Mouse (Mus musculus) erythroblast, adult 5-6 weeks (primary cell): Measurements from ENCODE around the gene Hmx1. TPM values are rescaled to one million over a fixed set of nuclear protein-coding genes. Genes with fewer than 3 reads are reported as not detected.
A peak's percentile ranks its signal among the peaks of the same experiment; 100 is the strongest.

Experiments
- ATAC-seq: replicated peaks from 2 replicates; pipeline ENCODE4 v1.8.0; 2016; ENCODE audit warnings: moderate number of reproducible peaks, mild to moderate bottlenecking, moderate TSS enrichment, inconsistent platforms; ENCODE audit not compliant: poor library complexity, low FRiP score, severe bottlenecking
- total RNA-seq, 2 experiments: library from RNA; stranded (forward) in 1 of 2; stranded (reverse) in 1 of 2; fragments of 150-400 nt in 1 of 2; fragments of 200-764, 138-1000 nt in 1 of 2; gene quantifications; 2 replicates each; pipeline versions ENCODE4 v1.2.3 to v1.2.4; 2015 to 2017; ENCODE audit warnings: low replicate concordance in 2 of 2

Hmx1 gene
- total RNA-seq (2015; ENCODE audit: low replicate concordance) (not detected in 2 replicates), total RNA-seq (2017; ENCODE audit: low replicate concordance) (not detected in 2 replicates)

- no peak for ATAC-seq
These were observed at the start of gene Hmx1 for GRCm38 (mm10) chr5:35388491-35389111. TSS of gene Hmx1 (plus strand) at chr5:35389108.

DNA sequence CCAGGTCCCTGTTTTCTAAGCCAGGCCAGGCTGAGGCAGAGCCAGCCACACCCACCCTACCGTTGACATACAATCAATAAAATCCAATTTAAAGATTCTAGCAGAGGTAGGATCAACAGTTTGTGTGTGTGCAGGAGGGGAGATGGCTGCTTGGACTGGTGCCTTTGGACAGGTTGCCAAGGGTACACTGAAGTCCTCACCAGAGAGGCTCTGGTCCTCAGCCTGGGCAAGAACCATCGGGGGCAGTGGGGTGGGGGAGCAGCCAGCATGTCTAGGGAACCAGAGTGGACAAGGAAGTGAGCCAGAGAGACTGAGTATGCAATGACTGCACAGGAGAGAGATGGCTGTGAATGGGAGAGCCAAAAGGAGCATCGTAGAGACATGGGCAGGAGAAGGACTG lies 43.8 kb upstream of the Hmx1 start:
- ATAC-seq = no peak

GRCm38 (mm10) chr5:35348794-35349193 lies 40.1 kb upstream of the Hmx1 start:
- no peak for ATAC-seq

GRCm38 (mm10) chr5:35357544-35358440 lies 31.1 kb upstream of the Hmx1 start:
- ATAC-seq = no peak

- ATAC-seq = peak; percentile 85
These were observed 27.2 kb upstream of the Hmx1 start for GRCm38 (mm10) chr5:35361570-35362284.

- ATAC-seq = no peak
These were observed 22.5 kb upstream of the Hmx1 start for GRCm38 (mm10) chr5:35366241-35367032.

DNA sequence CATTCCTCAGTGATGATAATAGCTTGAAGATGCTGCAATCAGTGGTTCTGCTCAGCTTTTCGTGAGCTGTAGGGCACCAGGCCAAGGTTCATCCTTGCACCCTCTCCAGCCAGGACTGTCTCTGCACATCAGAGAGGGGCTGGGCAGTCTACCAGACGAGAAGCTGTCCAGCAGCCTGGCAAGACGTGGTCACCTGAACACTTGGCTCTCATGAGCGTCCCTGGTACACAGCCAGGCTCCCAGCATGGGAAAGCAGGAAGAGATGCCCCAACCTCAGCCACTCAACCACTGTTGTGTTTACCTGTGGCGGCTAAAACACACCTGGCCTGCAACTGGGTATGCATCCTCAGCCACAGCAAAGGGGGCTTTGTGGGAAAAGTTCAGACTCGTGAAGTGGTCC lies 20.0 kb upstream of the Hmx1 start:
- ATAC-seq = peak; percentile 34; the same call in 1 of the 2 replicates

- no peak for ATAC-seq
These were observed 9.8 kb upstream of the Hmx1 start for GRCm38 (mm10) chr5:35379066-35379465.

- no peak for ATAC-seq
These were observed 9.1 kb upstream of the Hmx1 start for GRCm38 (mm10) chr5:35379815-35380214.

GRCm38 (mm10) chr5:35387834-35388490 lies 946 bp upstream of the Hmx1 start:
- ATAC-seq = no peak

- ATAC-seq = no peak
These were observed 533 bp downstream of the Hmx1 start for GRCm38 (mm10) chr5:35389441-35389840.

DNA sequence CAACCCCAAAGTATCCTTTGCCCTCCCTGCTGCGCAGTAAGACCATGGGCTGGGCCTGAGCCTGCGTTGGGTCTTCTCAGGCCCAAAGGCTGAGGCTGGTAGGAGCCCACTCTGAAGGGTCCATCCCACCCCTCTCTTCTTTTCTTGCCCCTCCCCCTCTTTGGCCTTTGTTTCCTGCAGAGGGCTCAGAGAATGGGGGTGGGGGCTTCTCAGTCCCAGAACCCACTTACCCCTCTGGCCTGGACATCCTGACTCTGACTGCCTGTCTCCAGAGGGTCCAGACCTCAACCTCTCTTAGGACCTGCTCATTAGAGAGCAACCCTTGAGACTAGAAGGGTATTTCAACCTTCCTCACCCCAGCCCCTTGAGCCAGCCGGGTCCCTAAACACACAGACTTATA lies 1.0 kb downstream of the Hmx1 start:
- no peak for ATAC-seq

- no peak for ATAC-seq
These were observed 2.1 kb downstream of the Hmx1 start for GRCm38 (mm10) chr5:35390848-35391655.

DNA sequence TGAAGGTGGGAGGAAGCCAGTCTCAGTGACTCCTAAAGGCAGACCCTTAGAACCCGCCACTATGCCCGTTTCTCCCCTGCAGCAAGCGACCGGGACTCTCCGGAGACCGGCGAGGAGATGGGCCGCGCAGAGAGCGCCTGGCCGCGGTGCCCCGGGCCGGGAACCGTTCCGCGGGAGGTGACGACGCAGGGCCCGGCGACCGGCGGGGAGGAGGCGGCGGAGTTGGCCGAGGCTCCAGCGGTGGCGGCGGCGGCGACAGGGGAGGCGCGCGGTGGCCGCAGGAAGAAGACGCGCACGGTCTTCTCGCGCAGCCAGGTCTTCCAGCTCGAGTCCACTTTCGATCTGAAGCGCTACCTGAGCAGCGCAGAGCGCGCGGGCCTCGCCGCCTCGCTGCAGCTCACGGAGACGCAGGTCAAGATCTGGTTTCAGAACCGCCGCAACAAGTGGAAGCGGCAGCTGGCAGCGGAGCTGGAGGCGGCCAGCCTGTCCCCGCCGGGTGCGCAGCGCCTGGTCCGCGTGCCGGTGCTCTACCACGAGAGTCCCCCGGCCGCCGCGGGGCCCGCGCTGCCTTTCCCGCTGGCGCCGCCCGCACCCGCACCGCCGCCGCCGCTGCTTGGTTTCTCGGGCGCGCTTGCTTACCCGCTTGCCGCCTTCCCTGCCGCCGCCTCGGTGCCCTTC lies 2.9 kb downstream of the Hmx1 start:
- no peak for ATAC-seq

DNA sequence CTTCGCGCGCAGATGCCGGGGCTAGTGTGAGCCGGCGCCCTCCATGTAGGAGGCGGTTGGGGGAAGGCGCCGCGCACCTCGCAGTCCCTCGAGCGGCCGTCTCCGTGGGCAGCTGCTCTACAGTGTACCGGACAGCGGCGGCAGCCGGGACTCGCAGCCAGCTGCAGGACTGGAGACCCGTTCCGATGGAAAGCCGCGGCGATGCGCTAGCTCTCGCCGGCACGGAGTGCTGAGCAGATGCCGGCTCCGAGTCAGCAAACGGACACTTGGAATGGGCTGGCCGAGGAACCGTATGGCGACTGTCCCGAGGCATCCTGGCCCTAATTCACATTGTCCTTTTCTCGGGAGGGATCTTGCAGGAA lies 3.4 kb downstream of the Hmx1 start:
- no peak for ATAC-seq

DNA sequence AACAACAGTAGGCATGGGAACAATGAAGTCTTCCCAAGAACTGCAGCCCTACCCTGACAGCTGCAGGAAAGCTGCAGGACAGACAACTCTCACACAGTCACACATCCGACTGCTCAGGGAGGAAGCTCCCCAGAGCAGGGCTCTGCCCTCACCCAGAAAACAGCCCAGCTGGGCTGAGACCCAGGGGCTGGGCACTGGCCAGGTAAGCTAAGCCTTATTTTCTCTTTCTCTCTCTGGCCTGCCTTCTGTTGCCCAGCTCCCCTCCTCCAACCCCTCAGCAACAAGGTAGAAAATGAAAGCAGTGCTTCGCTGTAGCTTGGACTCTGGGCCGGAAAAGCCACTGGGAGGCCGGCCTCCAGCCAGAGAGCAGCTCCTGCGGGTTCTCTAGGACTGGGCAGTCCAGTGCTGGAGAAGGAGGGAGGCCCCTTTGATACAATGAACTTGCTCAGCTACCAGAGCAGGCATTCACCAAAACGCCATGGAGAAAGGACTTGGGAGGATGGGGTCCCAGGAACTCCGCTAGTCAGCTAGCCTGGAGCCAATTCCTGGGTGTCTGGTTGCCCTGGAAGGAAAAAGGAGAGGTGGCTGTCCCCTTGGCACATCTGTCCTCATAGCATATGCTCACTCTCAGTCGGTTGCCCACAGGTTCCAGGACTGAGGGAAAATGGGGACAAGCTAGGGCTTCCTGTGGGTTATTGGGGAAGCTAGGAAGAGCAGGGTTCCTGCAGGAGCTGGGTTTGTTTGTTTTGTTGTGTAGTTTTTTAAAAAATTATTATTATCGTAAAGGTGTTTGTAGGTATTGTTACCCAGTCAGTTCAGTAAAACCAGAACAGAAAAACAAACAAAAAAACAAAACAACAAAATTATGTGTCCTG lies 6.9 kb downstream of the Hmx1 start:
- ATAC-seq = no peak
